Mouse (Mus musculus) embryonic facial prominence, embryonic 14.5 days (tissue): ENCODE data around the gene Olfr1336. TPM values are rescaled to one million over a fixed set of nuclear protein-coding genes. Genes with fewer than 3 reads are reported as not detected.

ENCODE experiments used
- ATAC-seq: fragments of 200-750 bp; cut with Nextera tagmentation; 2 replicates; pipeline ENCODE4 v1.8.0; 2017; ENCODE audit warnings: low read depth, moderate number of reproducible peaks, moderate TSS enrichment
- DNase-seq: peaks from one replicate; pipeline ENCODE4 v3.0.0-alpha.2; 2015; ENCODE audit warnings: low spot score
- H3K27ac ChIP-seq: fragments of 300-500 bp; sonication (generic); replicated peaks from 2 replicates; pipeline ENCODE4 v1.5.1; 2014; ENCODE audit warnings: low read depth, mild to moderate bottlenecking, low read length, moderate library complexity
- H3K27me3 ChIP-seq: fragments of 300-500 bp; sonication (generic); replicated peaks from 2 replicates; pipeline ENCODE4 v1.6.1; 2014; ENCODE audit warnings: low read length; ENCODE audit not compliant: control insufficient read depth, insufficient read depth
- H3K36me3 ChIP-seq: fragments of 300-500 bp; sonication (generic); 2 replicates; pipeline ENCODE4 v1.6.1; 2014; ENCODE audit warnings: low read length, mixed read lengths; ENCODE audit not compliant: control insufficient read depth, insufficient read depth
- H3K4me1 ChIP-seq: fragments of 300-500 bp; sonication (generic); 2 replicates; pipeline ENCODE4 v1.6.1; 2014; ENCODE audit warnings: antibody characterized with exemption, low read length; ENCODE audit not compliant: control insufficient read depth, insufficient read depth
- H3K4me2 ChIP-seq: fragments of 300-500 bp; sonication (generic); 2 replicates; pipeline ENCODE4 v1.6.1; 2014; ENCODE audit warnings: low read depth, mild to moderate bottlenecking, low read length, moderate library complexity, mixed read lengths
- H3K4me3 ChIP-seq: fragments of 300-500 bp; sonication (generic); 2 replicates; pipeline ENCODE4 v1.5.1; 2014; ENCODE audit warnings: low read depth, mild to moderate bottlenecking, low read length
- H3K9ac ChIP-seq: fragments of 300-500 bp; sonication (generic); 2 replicates; pipeline ENCODE4 v1.6.1; 2014; ENCODE audit warnings: low read depth, mild to moderate bottlenecking, low read length, moderate library complexity, mixed read lengths
- H3K9me3 ChIP-seq: fragments of 300-500 bp; sonication (generic); 2 replicates; pipeline ENCODE4 v1.6.1; 2016; ENCODE audit warnings: low read length; ENCODE audit not compliant: control insufficient read depth
- WGBS: fragments of 180-500 bp; shearing (Covaris S2); extraction: QIAGEN DNeasy Blood & Tissue Kit; methylation state at CpG from one replicate; pipeline ENCODE4 v1.1.7; 2014; 5-methylcytosine and 5-hydroxymethylcytosine counted together
- polyA plus RNA-seq: library from polyadenylated mRNA; unstranded; fragments of >200 nt; fragmentation: Nextera tagmentation; extraction: Ambion mirVana; gene quantifications from 2 replicates; pipeline ENCODE4 v1.2.1, GENCODE M21; 2014

The Olfr1336 gene
- polyA plus RNA-seq, result 0.06 TPM in 1 of 2 replicates, not detected in the other

DNA sequence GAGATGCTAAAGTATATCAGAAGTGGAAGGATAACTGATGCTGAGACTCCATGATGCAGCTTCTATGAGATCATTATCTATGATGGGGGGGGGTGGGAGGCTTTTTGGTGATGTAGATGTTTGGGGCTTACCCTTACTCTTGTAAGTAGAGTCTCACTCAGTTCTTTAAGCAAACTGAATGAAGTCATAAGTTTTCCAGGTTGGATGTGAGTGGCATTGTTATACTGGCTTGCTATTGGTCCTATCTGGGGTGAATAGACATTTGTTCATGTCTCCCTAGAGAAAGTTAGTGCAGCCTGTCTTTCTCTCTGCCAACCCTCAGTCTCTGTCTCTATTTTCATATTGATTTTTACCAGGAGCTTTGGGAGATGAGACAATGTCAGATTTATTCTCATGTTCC lies at the start of gene Olfr1336:
TSS of gene Olfr1336 (plus strand) at position 301 of the 400 bp plus-strand sequence.
- Histone ChIP-seq H3K4me3 (no peak within 1 kb of the TSS), H3K36me3 (no peaks in the 10 kb centered on the region), H3K9ac (no peak within 1 kb of the TSS), H3K27me3 (no peaks in the 10 kb centered on the region), H3K9me3 (0 out of 2 replicates have a peak, but pooled peaks cover 4% of the 10 kb centered on the region), H3K27ac (no peak within 1 kb of the TSS), H3K4me2 (no peak within 1 kb of the TSS), H3K4me1 (no peaks in the 10 kb centered on the region)
- DNase-seq, result no peak
- no peak for ATAC-seq

DNA sequence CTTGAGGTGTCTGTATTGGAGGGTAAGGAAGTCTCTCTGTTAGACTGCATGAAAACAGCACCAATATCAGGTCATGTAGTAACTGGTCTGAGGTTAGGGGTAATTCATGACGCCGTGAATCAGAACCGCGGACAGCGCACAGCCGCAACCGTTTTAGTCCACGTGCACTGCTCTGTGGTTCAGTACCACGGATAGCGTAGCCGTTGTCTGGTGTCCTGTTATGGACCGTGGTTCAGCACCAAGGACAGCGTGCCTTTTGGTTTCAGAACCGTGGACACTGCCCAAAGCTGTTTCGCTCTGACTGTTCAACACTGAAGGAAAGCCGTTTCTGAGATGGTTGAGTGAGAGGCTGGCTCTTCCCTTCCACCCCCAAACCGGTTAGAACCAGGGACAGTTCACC lies 45.9 kb upstream of the Olfr1336 start, which contains the start of gene Gm20715:
TSS of gene Gm20715 (plus strand) at position 235 of the 400 bp plus-strand sequence.
- Histone ChIP-seq H3K4me3 (no peak within 1 kb of the TSS), H3K4me2 (no peak within 1 kb of the TSS), H3K9me3 (no peaks in the 10 kb centered on the region), H3K36me3 (no peaks in the 10 kb centered on the region), H3K27ac (no peak within 1 kb of the TSS), H3K27me3 (no peaks in the 10 kb centered on the region), H3K9ac (no peak within 1 kb of the TSS), H3K4me1 (no peaks in the 10 kb centered on the region)
- WGBS, result under 1% methylated on average over 17 of the region's 17 CpGs
- ATAC-seq (peak; percentile 97), DNase-seq (peak; percentile 97)

- Histone ChIP-seq H3K27me3 (no peaks in the 10 kb centered on the region), H3K9me3 (no peaks in the 10 kb centered on the region), H3K4me2 (no peak overlapping the region), H3K27ac (no peak overlapping the region), H3K9ac (no peak overlapping the region), H3K4me1 (no peaks in the 10 kb centered on the region), H3K36me3 (no peaks in the 10 kb centered on the region), H3K4me3 (no peak overlapping the region)
- WGBS, result 5% methylated on average over 18 of the region's 22 CpGs
- no peak for DNase-seq
- ATAC-seq, result peak; percentile 65; the same call in 1 of the 2 replicates
These were observed 41.1 kb upstream of the Olfr1336 start for GRCm38 (mm10) chr7:6414626-6415441.

- Histone ChIP-seq H3K9me3 (no peaks in the 10 kb centered on the region), H3K4me2 (no peak overlapping the region), H3K27ac (no peak overlapping the region), H3K27me3 (no peaks in the 10 kb centered on the region), H3K9ac (no peak overlapping the region), H3K4me3 (no peak overlapping the region), H3K4me1 (no peaks in the 10 kb centered on the region), H3K36me3 (no peaks in the 10 kb centered on the region)
- no peak for DNase-seq
- 15% methylated on average over 8 of the region's 8 CpGs for WGBS
- no peak for ATAC-seq
These were observed 40.6 kb upstream of the Olfr1336 start for GRCm38 (mm10) chr7:6415442-6415787.

GRCm38 (mm10) chr7:6419894-6420293 lies 36.1 kb upstream of the Olfr1336 start:
- H3K4me3 ChIP-seq, result no peak overlapping the region
- ATAC-seq, result no peak

DNA sequence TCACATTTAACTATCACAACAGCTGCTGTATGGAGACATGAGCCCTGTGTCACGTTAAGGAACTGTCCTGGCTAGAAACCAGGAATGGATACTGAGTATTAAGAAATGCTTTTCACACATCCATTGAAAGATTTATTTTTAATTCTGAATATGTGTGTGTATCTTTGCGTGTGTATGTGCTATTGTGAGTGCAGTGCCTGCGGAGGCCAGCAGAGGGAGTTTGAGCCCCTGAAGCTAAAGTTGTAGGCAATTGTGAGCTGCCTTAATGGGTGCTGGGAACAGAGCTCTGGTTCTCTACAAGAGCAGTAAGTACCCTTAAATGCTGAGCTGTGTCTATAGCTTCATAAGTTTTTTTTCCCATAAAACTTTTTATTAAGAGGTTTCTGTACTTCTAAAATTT lies 26.6 kb upstream of the Olfr1336 start:
- Histone ChIP-seq H3K4me2 (no peak overlapping the region), H3K36me3 (no peaks in the 10 kb centered on the region), H3K9me3 (peaks cover 12% of the 10 kb centered on the region; the same call in 1 of the 2 replicates), H3K4me1 (no peaks in the 10 kb centered on the region), H3K27ac (no peak overlapping the region), H3K9ac (no peak overlapping the region), H3K4me3 (no peak overlapping the region), H3K27me3 (no peaks in the 10 kb centered on the region)
- 87% methylated on average over 3 of the region's 3 CpGs for WGBS
- DNase-seq (no peak), ATAC-seq (no peak)

More at GRCm38 (mm10) chr7:6419894-6420293, 36.1 kb upstream of the Olfr1336 start:
- no peak overlapping the region for H3K9ac ChIP-seq
- no peak overlapping the region for H3K4me2 ChIP-seq
- no peaks in the 10 kb centered on the region for H3K9me3 ChIP-seq
- no peak for DNase-seq
- H3K36me3 ChIP-seq, result no peaks in the 10 kb centered on the region
- no peak overlapping the region for H3K27ac ChIP-seq
- H3K4me1 ChIP-seq, result no peaks in the 10 kb centered on the region
- WGBS, result 81% methylated on average over 6 of the region's 6 CpGs
- no peaks in the 10 kb centered on the region for H3K27me3 ChIP-seq

DNA sequence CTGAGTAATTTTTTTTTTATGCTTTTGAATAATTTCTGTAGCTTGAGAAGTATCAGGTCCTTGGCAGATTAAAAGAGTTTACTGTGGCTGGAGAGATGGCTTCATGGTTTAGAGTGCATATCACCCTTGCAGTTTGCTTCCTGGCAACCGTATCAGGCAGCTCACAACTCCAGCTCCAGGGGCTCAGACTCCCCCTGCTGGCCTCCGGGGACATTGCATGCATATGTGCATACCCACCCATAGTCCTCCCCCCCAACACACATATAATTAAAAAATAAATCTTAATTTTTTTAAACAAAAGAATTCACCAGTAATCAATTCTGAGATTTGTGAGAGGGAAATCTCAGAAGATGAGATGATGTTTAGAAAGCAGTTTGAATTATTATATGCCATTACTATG lies 25.6 kb upstream of the Olfr1336 start:
- Histone ChIP-seq H3K9me3 (peaks cover 12% of the 10 kb centered on the region; the same call in 1 of the 2 replicates), H3K27ac (no peak overlapping the region), H3K36me3 (no peaks in the 10 kb centered on the region), H3K4me3 (no peak overlapping the region), H3K4me2 (no peak overlapping the region), H3K4me1 (no peaks in the 10 kb centered on the region), H3K27me3 (no peaks in the 10 kb centered on the region), H3K9ac (no peak overlapping the region)
- ATAC-seq (no peak), DNase-seq (no peak)
- WGBS, result 37% methylated on average over 2 of the region's 2 CpGs

DNA sequence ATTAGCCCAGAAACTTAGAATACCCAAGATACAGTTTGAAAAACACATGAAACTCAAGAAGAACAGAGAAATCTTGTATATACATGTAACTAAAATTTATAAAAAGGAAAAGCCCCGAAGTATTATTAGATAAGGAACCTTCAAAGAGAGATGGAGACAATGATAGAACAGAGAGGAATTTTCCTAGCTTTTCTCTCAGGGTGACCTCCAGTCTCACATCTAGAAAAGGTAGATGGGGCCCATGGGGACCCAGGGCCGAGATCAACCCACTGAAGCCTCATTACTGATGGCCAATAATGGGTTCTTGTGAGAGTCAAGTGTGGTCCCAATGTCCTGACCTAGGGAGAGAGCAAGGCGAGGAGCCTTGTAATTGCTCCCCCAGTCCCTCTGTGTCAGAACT lies 17.6 kb upstream of the Olfr1336 start, which contains the start of gene Olfr1344:
TSS of gene Olfr1344 (plus strand) at position 301 of the 400 bp plus-strand sequence.
- DNase-seq, result no peak
- Histone ChIP-seq H3K9me3 (no peaks in the 10 kb centered on the region), H3K27me3 (no peaks in the 10 kb centered on the region), H3K9ac (no peak within 1 kb of the TSS), H3K27ac (no peak within 1 kb of the TSS), H3K4me3 (no peak within 1 kb of the TSS), H3K36me3 (no peaks in the 10 kb centered on the region), H3K4me2 (no peak within 1 kb of the TSS), H3K4me1 (no peaks in the 10 kb centered on the region)
- ATAC-seq, result no peak
- WGBS, result 74% methylated on average over 3 of the region's 3 CpGs

GRCm38 (mm10) chr7:6441173-6441572 lies 14.8 kb upstream of the Olfr1336 start:
- Histone ChIP-seq H3K36me3 (no peaks in the 10 kb centered on the region), H3K9ac (no peak overlapping the region), H3K9me3 (no peaks in the 10 kb centered on the region), H3K27ac (no peak overlapping the region), H3K4me3 (no peak overlapping the region), H3K27me3 (no peaks in the 10 kb centered on the region), H3K4me1 (no peaks in the 10 kb centered on the region), H3K4me2 (no peak overlapping the region)
- DNase-seq, result no peak
- WGBS, result 65% methylated on average over 2 of the region's 2 CpGs
- no peak for ATAC-seq
